Mouse (Mus musculus): ENCODE results near the gene Dtnbp1.

GRCm38 (mm10) chr13:44921095-44921494 lies 80.9 kb downstream of the Dtnbp1 start:
- TF ChIP-seq POLR2A (IDR thresholded peaks at IDR 0.05; ENCODE audit: borderline replicate concordance, insufficient read depth, low read length) (no peak), CTCF (IDR thresholded peaks at IDR 0.05; ENCODE audit: borderline replicate concordance, insufficient read depth, low read depth, low read length) (no peak)

Measured in cerebellum, adult 2 months (tissue).